Mouse (Mus musculus): ENCODE measurements around the gene Olfr1223. TPM values are rescaled to one million over a fixed set of nuclear protein-coding genes. Genes with fewer than 3 reads are reported as not detected.
"Not testable (repeated sequence)": the region's sequence is repeated elsewhere in the genome, so short reads cannot be mapped to it uniquely, and the experiment has no call there.

The Olfr1223 gene
- not detected in 2 replicates for total RNA-seq (2014; rRNA removed)
- not detected in 2 replicates for polyA plus RNA-seq (2015; fragmentation: Nextera tagmentation; extraction: Ambion mirVana)

DNA sequence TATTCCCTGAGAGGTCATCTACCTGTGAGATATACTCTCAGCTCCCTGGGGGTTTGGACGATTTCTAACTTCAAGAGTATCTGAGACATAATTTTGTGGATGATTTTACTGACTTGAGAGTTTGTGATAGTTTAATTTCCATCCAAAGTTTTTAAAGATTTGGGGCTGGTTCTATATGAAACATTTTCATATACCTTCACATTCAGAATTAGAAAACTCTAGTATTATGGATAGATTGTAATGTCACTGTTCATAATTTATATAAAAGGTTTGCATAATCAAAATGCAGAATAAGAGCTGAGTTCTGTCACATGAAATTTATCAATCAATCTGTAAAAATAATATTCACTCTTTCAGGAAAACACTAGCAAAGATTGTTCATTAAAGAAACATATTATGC is at the start of gene Olfr1223:
TSS of gene Olfr1223 (minus strand) at position 101 of the 400 bp plus-strand sequence.
- no peaks in the 10 kb centered on the region for H3K36me3 ChIP-seq (ENCODE audit: insufficient read depth, low read length)
- no peak within 1 kb of the TSS for H3K4me2 ChIP-seq (ENCODE audit: low read depth, low read length, poor library complexity, severe bottlenecking)
- DNase-seq (ENCODE audit: low spot score) = no peak
- H3K4me3 ChIP-seq (ENCODE audit: low read depth, low read length) = no peak within 1 kb of the TSS
- H3K27me3 ChIP-seq (ENCODE audit: insufficient read depth, low read length) = no peaks in the 10 kb centered on the region
- no peak for TF ChIP-seq CTCF (IDR thresholded peaks at IDR 0.05)
- H3K4me1 ChIP-seq (ENCODE audit: insufficient read depth, low read length) = no peaks in the 10 kb centered on the region
- no peak for ATAC-seq (ENCODE audit: low FRiP score)
- no peak within 1 kb of the TSS for H3K9ac ChIP-seq (replicated peaks; ENCODE audit: low read length, poor library complexity, severe bottlenecking)
- no peak within 1 kb of the TSS for H3K27ac ChIP-seq (ENCODE audit: low read depth, low read length)
- WGBS = 53% methylated on average over 1 of the region's 1 CpGs
- no peaks in the 10 kb centered on the region for H3K9me3 ChIP-seq (ENCODE audit: low read length)

DNA sequence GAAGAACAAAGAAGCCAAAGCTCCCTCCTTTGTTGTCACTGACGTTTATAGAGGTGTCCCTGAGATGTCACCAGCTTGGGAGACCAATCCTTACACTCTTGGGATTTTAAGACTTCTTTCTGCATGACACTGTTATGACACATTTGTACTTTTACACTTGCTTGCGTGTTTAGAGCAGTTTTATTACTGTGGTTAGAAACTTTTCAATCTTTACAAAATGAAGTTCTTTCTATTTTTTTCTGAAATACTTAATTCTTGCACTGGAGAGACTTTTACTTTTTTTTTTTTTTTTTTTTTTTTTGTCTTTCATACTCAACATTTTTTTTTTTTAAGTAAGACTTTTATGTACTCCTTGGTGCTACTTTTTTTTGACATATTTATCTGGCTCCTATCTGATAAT is 48.6 kb upstream of the Olfr1223 start, which contains the start of gene Olfr1226:
TSS of gene Olfr1226 (minus strand) at position 101 of the 400 bp plus-strand sequence.
- Histone ChIP-seq H3K36me3 (ENCODE audit: insufficient read depth, low read length) (no peaks in the 10 kb centered on the region), H3K27me3 (ENCODE audit: insufficient read depth, low read length) (no peaks in the 10 kb centered on the region), H3K9me3 (ENCODE audit: low read length) (no peaks in the 10 kb centered on the region), H3K4me3 (ENCODE audit: low read depth, low read length) (no peak within 1 kb of the TSS), H3K9ac (replicated peaks; ENCODE audit: low read length, poor library complexity, severe bottlenecking) (no peak within 1 kb of the TSS), H3K4me2 (ENCODE audit: low read depth, low read length, poor library complexity, severe bottlenecking) (no peak within 1 kb of the TSS), H3K4me1 (ENCODE audit: insufficient read depth, low read length) (no peaks in the 10 kb centered on the region), H3K27ac (ENCODE audit: low read depth, low read length) (no peak within 1 kb of the TSS)
- no peak for TF ChIP-seq CTCF (IDR thresholded peaks at IDR 0.05)
- DNase-seq (ENCODE audit: low spot score) (no peak), ATAC-seq (ENCODE audit: low FRiP score) (no peak)
- WGBS = 61% methylated on average over 2 of the region's 2 CpGs

DNA sequence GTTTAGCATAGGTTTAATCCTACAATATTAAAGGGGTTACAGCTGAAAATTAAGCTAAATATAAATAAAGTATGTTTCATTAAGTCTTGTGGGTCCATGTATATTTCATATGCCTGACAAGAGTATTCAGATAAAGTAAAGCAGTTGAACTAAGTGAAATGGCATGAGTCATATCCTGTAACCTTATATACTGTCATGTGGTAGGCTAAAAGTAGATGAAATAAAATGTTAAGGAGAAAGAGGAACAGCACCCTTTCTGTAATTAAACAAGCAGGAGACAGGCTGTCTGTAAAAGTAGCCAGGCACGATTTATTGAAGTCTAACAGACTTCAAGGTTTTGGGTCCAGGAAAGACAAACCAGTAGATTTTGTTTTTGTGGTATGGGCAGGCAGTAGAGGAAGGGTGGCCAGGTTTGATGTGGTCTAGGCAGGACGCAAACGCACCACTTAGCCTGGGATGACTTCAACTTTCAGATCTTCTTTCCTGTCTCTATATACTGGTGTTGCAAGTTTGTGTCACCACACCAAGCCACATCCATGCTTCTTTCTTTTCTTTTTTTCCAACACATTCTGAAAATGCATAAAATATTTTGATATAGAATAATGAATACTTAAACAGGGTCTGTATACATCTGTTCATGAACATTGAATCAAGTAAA is 45.1 kb upstream of the Olfr1223 start:
- no peak overlapping the region for H3K9ac ChIP-seq (replicated peaks; ENCODE audit: low read length, poor library complexity, severe bottlenecking)
- H3K4me2 ChIP-seq (ENCODE audit: low read depth, low read length, poor library complexity, severe bottlenecking) = no peak overlapping the region
- no peaks in the 10 kb centered on the region for H3K9me3 ChIP-seq (ENCODE audit: low read length)
- ATAC-seq (ENCODE audit: low FRiP score) = no peak
- H3K27me3 ChIP-seq (ENCODE audit: insufficient read depth, low read length) = no peaks in the 10 kb centered on the region
- no peaks in the 10 kb centered on the region for H3K36me3 ChIP-seq (ENCODE audit: insufficient read depth, low read length)
- no peak for TF ChIP-seq CTCF (IDR thresholded peaks at IDR 0.05)
- H3K4me3 ChIP-seq (ENCODE audit: low read depth, low read length) = no peak overlapping the region
- DNase-seq (ENCODE audit: low spot score) = no peak
- 91% methylated on average over 3 of the region's 3 CpGs for WGBS
- H3K4me1 ChIP-seq (ENCODE audit: insufficient read depth, low read length) = no peaks in the 10 kb centered on the region
- no peak overlapping the region for H3K27ac ChIP-seq (ENCODE audit: low read depth, low read length)

DNA sequence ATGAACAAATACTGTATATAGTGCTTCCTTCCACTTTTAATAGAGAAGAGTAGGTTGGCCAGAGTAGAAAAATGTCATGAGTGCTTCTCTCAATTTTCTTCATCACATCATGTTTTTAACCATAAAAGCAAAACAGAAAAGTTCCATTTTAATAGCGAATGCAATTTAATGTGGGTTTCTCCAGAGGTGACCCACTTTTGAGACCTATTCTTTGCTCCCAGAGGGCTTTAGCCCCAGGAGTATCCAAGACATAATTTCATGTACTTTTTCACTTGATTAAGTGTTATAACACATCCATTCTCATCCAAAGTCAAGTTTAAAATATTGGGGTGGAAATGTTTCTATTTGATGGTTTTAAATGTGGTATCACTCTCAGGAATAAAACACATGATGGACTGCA is 23.2 kb upstream of the Olfr1223 start, which contains the start of gene Olfr1225:
TSS of gene Olfr1225 (minus strand) at position 101 of the 400 bp plus-strand sequence.
- 92% methylated on average over 1 of the region's 1 CpGs for WGBS
- no peak for ATAC-seq (ENCODE audit: low FRiP score)
- DNase-seq (ENCODE audit: low spot score) = no peak
- H3K4me3 ChIP-seq (ENCODE audit: low read depth, low read length) = no peak within 1 kb of the TSS
- no peaks in the 10 kb centered on the region for H3K27me3 ChIP-seq (ENCODE audit: insufficient read depth, low read length)
- no peak within 1 kb of the TSS for H3K4me2 ChIP-seq (ENCODE audit: low read depth, low read length, poor library complexity, severe bottlenecking)
- no peak within 1 kb of the TSS for H3K27ac ChIP-seq (ENCODE audit: low read depth, low read length)
- H3K9ac ChIP-seq (replicated peaks; ENCODE audit: low read length, poor library complexity, severe bottlenecking) = no peak within 1 kb of the TSS
- no peak for TF ChIP-seq CTCF (IDR thresholded peaks at IDR 0.05)
- no peaks in the 10 kb centered on the region for H3K36me3 ChIP-seq (ENCODE audit: insufficient read depth, low read length)
- no peaks in the 10 kb centered on the region for H3K4me1 ChIP-seq (ENCODE audit: insufficient read depth, low read length)
- no peaks in the 10 kb centered on the region for H3K9me3 ChIP-seq (ENCODE audit: low read length)

DNA sequence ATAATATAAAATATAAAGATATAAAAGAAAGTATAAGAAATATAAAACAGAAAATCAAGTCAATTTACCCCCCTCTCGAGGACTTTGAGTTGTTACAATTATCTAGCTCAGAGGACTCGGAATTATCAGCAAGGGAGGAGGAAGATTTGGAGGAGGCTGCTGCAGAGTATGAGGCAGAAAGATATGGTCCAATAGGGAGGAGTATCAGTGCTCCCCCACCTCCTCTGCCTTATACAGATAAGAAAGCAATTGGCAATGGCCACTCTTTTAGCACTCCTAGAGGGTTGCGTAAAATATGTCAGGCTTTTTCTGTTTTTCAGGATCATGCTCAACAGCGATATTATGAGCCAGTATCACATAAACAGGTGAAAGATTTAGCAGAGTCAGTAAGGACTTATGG is 13.4 kb upstream of the Olfr1223 start:
- not testable (repeated sequence) for H3K27me3 ChIP-seq (ENCODE audit: insufficient read depth, low read length); ATAC-seq (ENCODE audit: low FRiP score); H3K4me2 ChIP-seq (ENCODE audit: low read depth, low read length, poor library complexity, severe bottlenecking); H3K4me1 ChIP-seq (ENCODE audit: insufficient read depth, low read length); H3K9ac ChIP-seq (replicated peaks; ENCODE audit: low read length, poor library complexity, severe bottlenecking); H3K9me3 ChIP-seq (ENCODE audit: low read length); H3K27ac ChIP-seq (ENCODE audit: low read depth, low read length); H3K36me3 ChIP-seq (ENCODE audit: insufficient read depth, low read length); H3K4me3 ChIP-seq (ENCODE audit: low read depth, low read length); DNase-seq (ENCODE audit: low spot score)
- WGBS = 91% methylated on average over 4 of the region's 4 CpGs

DNA sequence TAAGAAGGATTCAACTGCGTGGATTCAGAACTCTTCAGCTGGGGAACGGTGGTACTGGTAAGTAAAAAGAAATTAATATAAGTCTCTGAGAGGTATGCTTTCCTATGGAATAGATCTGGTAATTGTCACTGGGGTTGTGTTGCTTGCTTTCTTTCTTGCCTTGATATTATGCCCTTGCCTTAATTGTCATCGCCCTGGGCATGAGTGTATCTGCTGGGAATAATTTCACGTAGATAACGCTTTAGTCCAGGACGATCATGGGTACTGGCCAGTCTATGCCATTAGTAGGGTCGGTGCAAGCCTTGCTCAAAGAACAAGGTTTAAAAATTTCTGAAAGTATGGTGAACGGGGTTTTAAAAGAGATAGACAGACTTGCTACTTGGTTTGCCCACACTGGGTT is 12.6 kb upstream of the Olfr1223 start, which contains the start of gene Olfr1224-ps1:
TSS of gene Olfr1224-ps1 (minus strand) at position 101 of the 400 bp plus-strand sequence.
- H3K4me1 ChIP-seq (ENCODE audit: insufficient read depth, low read length); H3K9me3 ChIP-seq (ENCODE audit: low read length); ATAC-seq (ENCODE audit: low FRiP score); H3K27me3 ChIP-seq (ENCODE audit: insufficient read depth, low read length); H3K9ac ChIP-seq (replicated peaks; ENCODE audit: low read length, poor library complexity, severe bottlenecking); H3K36me3 ChIP-seq (ENCODE audit: insufficient read depth, low read length); H3K27ac ChIP-seq (ENCODE audit: low read depth, low read length); DNase-seq (ENCODE audit: low spot score); H3K4me3 ChIP-seq (ENCODE audit: low read depth, low read length); H3K4me2 ChIP-seq (ENCODE audit: low read depth, low read length, poor library complexity, severe bottlenecking): not testable (repeated sequence)
- WGBS = 92% methylated on average over 8 of the region's 8 CpGs
